Mouse (Mus musculus) T-helper 17 cell (primary cell): ENCODE data around the gene Gm20695.

Experiments
- in situ Hi-C, 2 experiments: fragments of 300-600 bp; cut with MboI, MseI; formaldehyde crosslinking; loops; 1 replicate in 1 of 2; 2 replicates in 1 of 2; pipeline ENCODE4 v1.15.1; 2025; ENCODE audit warnings: high pct_unique_total_duplicates in 2 of 2

The Gm20695 gene

GRCm38 (mm10) chr16:3893739-3894138 lies 9.3 kb downstream of the Gm20695 start:
- in situ Hi-C loops: no loop called here

GRCm38 (mm10) chr16:3895173-3895792 lies 10.8 kb downstream of the Gm20695 start:
- in situ Hi-C loops: loop anchor here in 1 of 2 experiments (5.0 kb wide), 1 partner anchor 107 kb away; the partner anchor contains the start of gene Slx4

DNA sequence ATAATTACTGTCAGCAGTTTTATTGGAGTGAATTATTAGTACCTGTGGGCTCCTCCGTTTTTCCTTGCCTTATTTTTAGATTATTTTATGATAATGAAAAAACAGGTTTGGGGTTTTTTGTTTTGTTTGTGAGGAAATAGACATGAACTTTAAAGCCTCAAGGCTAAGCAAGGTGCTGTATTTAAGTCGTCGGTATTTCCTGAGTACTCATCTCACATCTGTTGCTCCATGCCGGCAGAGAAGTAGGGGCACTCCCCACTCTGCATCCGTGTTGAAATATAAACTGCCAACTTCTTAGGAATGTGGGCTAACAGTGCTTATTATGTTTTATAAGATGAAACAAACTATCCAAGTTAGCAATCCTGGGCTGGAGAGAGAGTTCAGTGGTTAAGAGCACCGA lies 11.6 kb downstream of the Gm20695 start:
- in situ Hi-C loops: loop anchor here in 1 of 2 experiments (5.0 kb wide), 1 partner anchor 106 kb away; the partner anchor contains the start of gene Slx4

- in situ Hi-C loops: loop anchor here in 1 of 2 experiments (5.0 kb wide), 1 partner anchor 106 kb away; the partner anchor contains the start of gene Slx4
Measured at GRCm38 (mm10) chr16:3896553-3896952, 12.1 kb downstream of the Gm20695 start.

GRCm38 (mm10) chr16:3907471-3907870 lies 23.0 kb downstream of the Gm20695 start:
- in situ Hi-C loops: loop anchor here in 1 of 2 experiments (10.0 kb wide), 1 partner anchor 163 kb away; the partner anchor contains the start of gene Zfp263

DNA sequence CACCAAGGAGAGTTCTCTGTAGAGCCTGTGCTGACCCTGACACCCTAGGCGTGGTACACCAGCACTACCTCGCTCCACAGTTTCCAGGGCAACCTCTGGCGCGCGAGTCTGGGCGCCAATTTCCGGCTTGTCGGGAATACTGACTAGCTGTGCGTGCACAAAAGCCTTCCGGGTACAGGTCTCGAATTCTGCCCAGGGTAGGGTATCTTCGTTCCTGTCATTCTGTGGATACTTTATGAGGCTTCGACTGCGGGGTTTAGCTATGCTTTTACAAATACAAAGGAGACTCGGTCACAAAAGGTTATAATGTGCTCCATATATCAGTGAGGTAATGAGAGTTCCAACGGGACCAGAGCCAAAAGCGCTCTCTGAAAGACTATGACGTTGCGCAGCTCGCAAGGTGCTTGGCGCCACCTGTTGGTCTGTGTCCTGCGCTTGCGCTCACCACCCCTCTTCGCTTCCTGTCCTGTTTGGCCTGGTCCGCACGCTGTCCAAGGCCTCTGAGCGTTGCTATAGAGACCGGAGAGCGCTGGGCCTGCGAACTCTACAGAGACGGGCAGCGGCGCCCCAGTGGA lies 24.2 kb downstream of the Gm20695 start, which contains the start of the genes 1700037C18Rik and Cluap1:
Gene 1700037C18Rik, minus strand, starts transcription at position 153 of the 575 bp plus-strand sequence.
Gene Cluap1, plus strand, starts transcription at position 265 of the 575 bp plus-strand sequence.
- in situ Hi-C loops: loop anchor here in 1 of 2 experiments (10.0 kb wide), 1 partner anchor 164 kb away; the partner anchor contains the start of gene Zfp263

- in situ Hi-C loops: loop anchor here in 1 of 2 experiments (10.0 kb wide), 1 partner anchor 164 kb away; the partner anchor contains the start of gene Zfp263
Measured at GRCm38 (mm10) chr16:3909118-3909517, 24.7 kb downstream of the Gm20695 start.

DNA sequence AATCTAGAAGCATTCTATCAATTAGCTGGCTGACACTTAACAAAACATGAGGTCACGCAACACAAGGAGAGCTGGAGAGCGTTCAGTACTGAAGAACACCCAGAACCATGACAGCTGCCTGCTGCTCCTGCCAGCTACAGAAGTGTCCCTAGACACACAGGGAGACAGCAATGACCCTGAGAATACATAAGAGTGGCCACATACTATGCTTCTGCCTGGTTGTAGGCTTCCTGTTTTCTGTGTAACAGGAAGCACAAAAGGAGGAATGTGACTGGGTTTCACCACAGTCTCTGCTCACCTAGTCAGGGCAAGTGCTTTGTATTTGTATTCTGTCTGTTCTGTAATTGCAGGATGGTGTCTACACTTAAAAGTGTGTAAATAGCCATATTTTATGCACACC lies 36.3 kb downstream of the Gm20695 start:
- in situ Hi-C loops: no loop called here

DNA sequence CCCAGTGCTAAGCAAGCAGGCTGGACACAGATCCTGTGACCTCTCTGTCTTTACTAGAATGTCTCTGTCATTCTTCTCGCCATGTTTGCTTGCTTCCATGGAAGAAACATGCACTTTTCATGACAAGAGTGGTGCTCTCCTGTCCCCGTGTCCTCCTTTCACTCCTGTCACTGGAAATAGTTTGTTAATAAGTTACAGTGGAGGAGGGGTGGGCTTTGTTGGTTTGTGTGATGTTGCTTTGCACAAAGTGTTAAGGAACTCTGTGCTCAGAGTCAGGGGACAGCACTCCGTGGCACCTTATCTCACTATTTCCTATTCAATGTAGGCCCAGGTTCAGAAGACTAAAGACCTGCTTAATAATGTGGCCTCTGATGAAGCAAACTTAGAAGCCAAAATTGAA lies 39.1 kb downstream of the Gm20695 start:
- in situ Hi-C loops: no loop called here

- in situ Hi-C loops: no loop called here
Measured at GRCm38 (mm10) chr16:3923966-3924365, 39.5 kb downstream of the Gm20695 start.

DNA sequence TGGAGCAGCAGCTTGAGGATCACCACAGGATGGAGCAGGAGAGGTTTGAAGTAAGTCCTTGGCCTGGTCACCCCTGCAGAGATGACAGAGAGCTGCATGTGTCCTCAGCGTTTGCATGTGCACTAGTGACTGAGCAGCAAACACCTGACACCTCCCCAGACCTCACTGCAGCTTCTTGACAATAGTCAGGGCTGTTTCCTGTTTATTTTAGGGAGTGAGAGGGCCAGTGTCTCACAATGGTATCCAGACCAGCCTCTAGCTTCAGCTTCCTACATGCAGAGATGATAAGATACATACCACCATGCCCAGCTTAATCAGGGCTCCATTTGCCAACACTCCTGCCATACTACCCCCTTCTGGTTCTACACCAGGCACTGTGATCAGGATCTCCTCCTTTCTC lies 44.1 kb downstream of the Gm20695 start:
- in situ Hi-C loops: no loop called here

DNA sequence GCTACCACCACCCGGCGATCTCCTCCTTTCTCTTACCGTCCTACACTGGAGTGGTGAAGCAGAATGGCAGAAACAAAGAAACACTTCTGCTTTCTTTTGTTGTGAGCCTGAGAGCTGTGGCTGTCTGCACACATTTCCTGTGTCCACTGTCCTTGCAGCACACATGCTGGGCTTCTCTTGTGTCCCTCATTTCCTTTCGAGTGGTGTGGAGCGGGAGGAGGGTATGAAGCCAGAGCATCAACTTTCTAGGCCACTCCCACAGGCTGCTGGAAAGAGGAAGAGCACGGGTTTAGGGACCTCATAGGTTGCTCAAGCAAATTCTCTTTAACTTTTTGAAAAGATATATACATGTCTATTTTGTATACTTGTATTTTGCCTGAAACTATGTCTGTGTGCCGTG lies 44.7 kb downstream of the Gm20695 start:
- in situ Hi-C loops: no loop called here

DNA sequence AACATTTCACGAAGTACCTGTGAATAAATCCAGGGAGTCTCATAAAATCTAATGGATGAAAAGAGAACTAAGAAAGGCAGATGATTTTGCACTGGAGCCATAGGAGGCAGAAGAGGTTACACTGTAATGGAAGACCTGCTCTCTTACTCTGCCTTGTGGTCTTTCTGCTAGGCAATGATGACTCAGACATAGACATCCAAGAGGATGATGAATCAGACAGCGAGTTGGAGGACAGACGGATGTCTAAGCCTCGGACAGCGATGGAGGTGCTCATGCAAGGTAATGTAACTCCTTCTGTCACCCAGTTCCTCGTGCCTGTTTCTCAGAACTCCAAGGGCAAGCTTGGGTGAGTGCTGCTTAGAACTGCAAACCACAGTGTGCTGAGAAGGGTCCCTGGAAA lies 49.1 kb downstream of the Gm20695 start:
- in situ Hi-C loops: no loop called here

DNA sequence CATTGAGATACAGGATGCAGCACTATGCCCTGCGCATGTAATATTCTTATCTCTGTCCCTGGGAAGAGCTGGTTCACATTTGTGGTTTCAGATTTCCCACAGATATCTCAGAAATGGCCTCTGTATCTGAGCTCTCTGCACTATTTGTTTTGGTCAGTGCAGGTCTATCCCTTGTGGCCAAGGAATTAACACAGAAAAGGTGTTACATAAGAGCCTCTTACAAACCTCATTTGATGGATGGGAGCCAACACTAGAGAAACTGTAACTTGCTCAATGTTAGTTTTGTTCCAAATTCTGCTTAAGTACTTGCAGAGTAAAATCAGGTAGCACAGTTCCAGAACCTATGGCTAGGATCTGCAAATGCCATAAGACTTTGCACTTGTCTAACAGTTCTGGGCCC lies 49.6 kb downstream of the Gm20695 start:
- in situ Hi-C loops: no loop called here

GRCm38 (mm10) chr16:3934701-3935100 lies 50.3 kb downstream of the Gm20695 start:
- in situ Hi-C loops: no loop called here

- in situ Hi-C loops: no loop called here
Measured at GRCm38 (mm10) chr16:3951141-3951540, 66.7 kb downstream of the Gm20695 start.

DNA sequence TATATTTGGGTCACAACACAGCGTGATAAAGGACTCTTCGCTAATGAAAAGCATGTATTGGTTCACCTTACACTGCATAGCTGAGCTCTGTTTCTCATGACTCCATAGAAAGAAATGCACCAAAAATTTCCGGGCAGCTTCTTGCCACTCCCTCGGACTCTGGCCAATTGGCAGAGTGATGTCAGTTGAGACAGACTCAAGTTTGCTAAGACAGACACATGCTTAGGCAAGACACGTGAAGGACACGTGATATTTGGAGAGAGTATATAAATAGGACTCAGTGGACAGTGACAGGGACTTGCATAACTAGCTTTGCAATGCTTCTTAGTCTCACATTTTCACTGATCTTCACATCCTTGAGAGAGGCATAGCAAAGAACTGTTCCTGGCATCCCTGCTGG lies 71.9 kb downstream of the Gm20695 start:
- in situ Hi-C loops: no loop called here

GRCm38 (mm10) chr16:3959261-3959660 lies 74.8 kb downstream of the Gm20695 start:
- in situ Hi-C loops: no loop called here

DNA sequence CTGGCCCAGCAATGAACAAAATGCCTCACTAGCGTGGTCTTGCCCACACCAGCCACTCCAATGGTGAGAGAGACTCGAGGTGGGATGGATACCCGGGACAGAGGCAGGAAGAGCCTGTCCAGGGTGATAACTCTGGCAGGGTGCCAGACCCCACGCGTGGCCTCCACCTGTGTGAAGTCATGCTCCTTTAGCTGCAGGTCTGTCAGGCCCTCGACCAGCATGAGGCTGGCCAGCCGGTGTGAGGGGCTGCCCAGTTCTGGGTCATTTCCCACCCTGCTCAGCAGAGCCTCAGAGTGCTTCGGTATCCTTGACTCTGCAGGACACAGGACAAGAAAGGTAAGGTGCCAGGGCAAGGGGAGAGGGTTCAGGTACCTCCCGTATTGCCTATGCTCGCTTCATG lies 80.5 kb downstream of the Gm20695 start:
- in situ Hi-C loops: no loop called here

DNA sequence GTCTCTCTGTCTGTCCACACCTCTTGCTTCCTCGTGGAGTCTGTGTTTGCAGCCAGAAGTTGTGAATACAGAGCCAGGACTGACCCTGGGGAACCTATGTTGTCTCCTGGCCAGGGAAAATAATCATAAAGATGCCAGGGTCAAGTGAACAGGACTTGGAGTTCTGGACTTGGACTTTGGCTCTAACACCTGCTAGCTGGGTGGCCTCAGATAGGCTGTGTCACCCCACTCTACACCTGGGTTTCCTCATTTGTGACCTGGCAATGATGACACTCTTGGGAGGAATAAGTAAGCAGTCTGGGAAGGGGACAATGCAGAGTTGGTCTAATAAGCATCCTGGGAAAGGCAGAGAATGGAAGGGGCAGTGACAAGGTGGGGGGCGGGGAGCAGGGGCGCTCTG lies 81.1 kb downstream of the Gm20695 start:
- in situ Hi-C loops: no loop called here
